ENCODE assay signal across 19 mouse cellular contexts in the genomic region with DNA sequence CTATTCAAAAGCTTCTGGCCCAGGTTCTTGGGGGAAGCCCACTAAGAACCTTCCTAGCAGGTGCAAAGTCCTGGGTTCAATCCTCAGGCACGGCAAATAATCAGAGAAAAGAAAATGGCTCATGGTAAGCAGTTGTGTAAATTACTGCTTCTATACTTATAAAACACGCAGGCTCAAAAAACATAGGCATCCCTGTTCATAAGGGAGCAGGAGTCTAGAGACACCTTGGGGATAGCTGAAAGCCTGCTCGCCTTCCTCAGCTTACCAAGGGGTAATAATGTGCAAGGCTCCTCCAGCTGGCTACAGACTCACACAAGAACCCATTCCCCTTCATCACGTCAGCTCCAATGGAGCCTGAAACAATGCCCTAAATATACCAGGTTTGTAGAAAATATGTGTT.
A peak's percentile ranks its signal among the peaks of the same experiment; 100 is the strongest.
DNase-seq lines count a peak whose midpoint lies in the region; ATAC-seq lines count a peak whose summit lies in the region.
"Had no signal": no experiment of that assay in that cellular context is flagged by ENCODE, and none has a peak within 500 bp of the region (broad histone marks: within the 10 kb centered on the region; RNA-seq: fewer than 3 reads in every experiment).

No protein-coding gene starts in this region.

- peak; percentile 67 for DNase-seq in heart, adult 11 months
- DNase-seq in heart, postnatal 10 days, result no peak
- DNase-seq in midbrain, embryonic 11.5 days (ENCODE audit: low spot score, missing footprints), result peak; percentile 70
- DNase-seq: adrenal gland, adult 2 months; adrenal gland, adult 8-10 months; adrenal gland, postnatal 10 days; adrenal gland, postnatal 14 days; adrenal gland, postnatal 25 days; adrenal gland, postnatal 36 days; B cell, adult 2 months; cerebellum, adult 11 months; cerebellum, adult 11-12 months; cerebellum, adult 18-20 months had no signal

- H3K36me3 ChIP-seq in midbrain, embryonic 11.5 days (ENCODE audit: control insufficient read depth, insufficient read depth, low read length), result no peaks in the 10 kb centered on the region
- no peaks in the 10 kb centered on the region for H3K36me3 ChIP-seq in midbrain, embryonic 16.5 days (ENCODE audit: control insufficient read depth, insufficient read depth, low read length)
- H3K36me3 ChIP-seq: G1E had no signal

- 85% methylated on average over 4 of the region's 4 CpGs for WGBS in midbrain, embryonic 11.5 days
- WGBS in midbrain, embryonic 16.5 days, result 89% methylated on average over 4 of the region's 4 CpGs

- H3K9me3 ChIP-seq in midbrain, embryonic 11.5 days (ENCODE audit: control insufficient read depth, low read length), result no peaks in the 10 kb centered on the region
- H3K9me3 ChIP-seq in midbrain, embryonic 16.5 days (replicated peaks; ENCODE audit: control insufficient read depth, low read length, poor library complexity, severe bottlenecking), result no peaks in the 10 kb centered on the region
- H3K9me3 ChIP-seq: G1E had no signal

- no peak overlapping the region for H3K27ac ChIP-seq in midbrain, embryonic 11.5 days (ENCODE audit: low read depth, low read length)
- no peak overlapping the region for H3K27ac ChIP-seq in midbrain, embryonic 16.5 days (ENCODE audit: low read length)

- H3K4me1 ChIP-seq in midbrain, embryonic 11.5 days (ENCODE audit: control insufficient read depth, insufficient read depth, low read length), result no peaks in the 10 kb centered on the region
- no peaks in the 10 kb centered on the region for H3K4me1 ChIP-seq in midbrain, embryonic 16.5 days (ENCODE audit: control insufficient read depth, insufficient read depth, low read length)

- ATAC-seq in midbrain, embryonic 11.5 days (ENCODE audit: low FRiP score), result no peak
- no peak for ATAC-seq in midbrain, embryonic 16.5 days
- ATAC-seq: activated CD4-positive, CD25-positive, alpha-beta regulatory T cell, adult 4 months; CD4-positive, CD25-positive, alpha-beta regulatory T cell, adult 4 months; Patski had no signal

- no peak overlapping the region for H3K4me3 ChIP-seq in midbrain, embryonic 11.5 days (ENCODE audit: low read depth, low read length)
- H3K4me3 ChIP-seq in midbrain, embryonic 16.5 days (ENCODE audit: low read depth, low read length), result no peak overlapping the region

- H3K4me2 ChIP-seq in midbrain, embryonic 11.5 days, result no peak overlapping the region
- no peak overlapping the region for H3K4me2 ChIP-seq in midbrain, embryonic 16.5 days (ENCODE audit: low read length)

- intact Hi-C loops in heart, postnatal 10 days (cut with DNase I), result loop anchor here (1.0 kb wide), 1 partner anchor 51 kb away; no protein-coding TSS in a partner anchor

- no peaks in the 10 kb centered on the region for H3K27me3 ChIP-seq in midbrain, embryonic 11.5 days (ENCODE audit: control insufficient read depth, insufficient read depth, low read length)
- H3K27me3 ChIP-seq in midbrain, embryonic 16.5 days (ENCODE audit: control insufficient read depth, insufficient read depth, low read depth, low read length), result no peaks in the 10 kb centered on the region
- H3K27me3 ChIP-seq: CH12.LX had no signal

- no peak overlapping the region for H3K9ac ChIP-seq in midbrain, embryonic 11.5 days (ENCODE audit: low read length)
- H3K9ac ChIP-seq in midbrain, embryonic 16.5 days (ENCODE audit: low read depth, low read length), result no peak overlapping the region

Comparison
In these comparisons a context has a peak if more than half of its experiments do, and no peak if none do; other contexts are left out.
1. DNase-seq: peak in heart, adult 11 months (single experiment) and midbrain, embryonic 11.5 days (single experiment); none in heart, postnatal 10 days (0 of 2).